Mouse (Mus musculus): Measurements from ENCODE around the gene Lrrc4. TPM values are rescaled to one million over a fixed set of nuclear protein-coding genes. Genes with fewer than 3 reads are reported as not detected.

The Lrrc4 gene
- polyA plus RNA-seq, 1 experiment from 2014 or later: 2.7 TPM

DNA sequence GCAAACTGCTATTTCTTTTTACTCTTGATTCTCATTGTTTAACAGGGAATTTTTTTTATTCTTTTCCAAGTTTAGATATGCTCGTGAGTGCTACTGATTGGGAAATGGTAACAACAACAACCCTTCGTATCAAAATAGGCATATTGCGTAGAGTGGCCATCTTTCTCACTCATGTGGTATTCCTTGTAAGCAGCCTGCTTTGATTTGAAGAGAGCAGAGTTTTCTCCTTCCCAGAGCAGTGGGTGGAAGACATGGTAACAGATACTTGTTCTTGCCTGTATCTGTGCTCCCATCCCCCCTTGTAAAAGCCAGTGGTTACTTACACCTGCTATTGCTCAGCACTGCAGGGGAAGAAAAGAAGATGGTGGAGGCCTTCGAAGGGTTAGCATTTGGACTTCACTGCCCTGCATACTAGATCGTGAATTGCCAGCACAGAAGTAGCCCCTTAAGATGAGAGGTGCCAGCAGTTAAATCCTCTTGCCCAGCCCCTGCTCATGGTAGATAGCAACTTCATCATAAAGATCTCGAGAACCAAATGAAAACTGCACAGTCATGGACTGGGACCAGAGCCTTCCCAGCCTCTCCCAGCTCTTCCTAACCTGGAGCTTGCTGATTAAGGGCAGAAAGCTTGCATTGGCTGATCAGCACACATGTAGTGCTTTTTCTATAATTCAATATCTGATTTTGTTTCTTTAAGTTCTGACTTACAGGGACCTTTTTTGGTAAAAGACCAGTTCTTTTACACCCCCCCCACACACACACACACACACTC is 77.2 kb downstream of the Lrrc4 start:
- WGBS: 94% methylated on average over 6 of the region's 6 CpGs
- H3K9ac ChIP-seq (ENCODE audit: low read length): no peak overlapping the region
- H3K27me3 ChIP-seq (ENCODE audit: control insufficient read depth, insufficient read depth, low read length): no peaks in the 10 kb centered on the region
- H3K9me3 ChIP-seq (ENCODE audit: control insufficient read depth, low read length): no peaks in the 10 kb centered on the region
- H3K4me3 ChIP-seq (ENCODE audit: low read depth, low read length): no peak overlapping the region
- H3K36me3 ChIP-seq (ENCODE audit: control insufficient read depth, insufficient read depth, low read length): no peaks in the 10 kb centered on the region
- ATAC-seq (ENCODE audit: low FRiP score) (no peak), DNase-seq (ENCODE audit: low spot score, missing footprints) (no peak)
- H3K4me2 ChIP-seq: no peak overlapping the region
- no peak overlapping the region for H3K27ac ChIP-seq (ENCODE audit: low read depth, low read length)
- H3K4me1 ChIP-seq (ENCODE audit: control insufficient read depth, insufficient read depth, low read length): peaks cover 6% of the 10 kb centered on the region

DNA sequence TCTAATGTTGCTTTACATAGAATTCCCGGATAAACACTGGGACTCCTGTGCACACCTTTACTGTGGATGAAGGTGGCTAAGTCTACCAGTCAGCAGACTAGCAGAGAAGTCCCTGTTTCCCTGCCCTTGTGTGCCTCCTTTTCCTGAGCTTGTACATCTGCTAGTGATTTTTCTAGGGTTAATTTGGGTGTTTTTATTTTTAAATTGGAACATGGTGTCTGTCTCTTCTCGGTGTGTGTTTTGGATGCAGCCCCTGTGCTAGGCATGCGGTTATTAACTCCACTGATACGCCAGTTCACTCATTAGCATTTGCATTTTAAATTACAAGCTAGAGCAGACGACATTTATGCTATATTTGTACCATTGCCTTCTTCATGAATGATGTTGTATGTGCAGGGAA is 77.9 kb downstream of the Lrrc4 start:
- Histone ChIP-seq H3K36me3 (ENCODE audit: control insufficient read depth, insufficient read depth, low read length) (no peaks in the 10 kb centered on the region), H3K4me2 (no peak overlapping the region), H3K27ac (ENCODE audit: low read depth, low read length) (no peak overlapping the region), H3K9ac (ENCODE audit: low read length) (no peak overlapping the region), H3K27me3 (ENCODE audit: control insufficient read depth, insufficient read depth, low read length) (no peaks in the 10 kb centered on the region), H3K4me1 (ENCODE audit: control insufficient read depth, insufficient read depth, low read length) (peaks cover 6% of the 10 kb centered on the region), H3K9me3 (ENCODE audit: control insufficient read depth, low read length) (no peaks in the 10 kb centered on the region), H3K4me3 (ENCODE audit: low read depth, low read length) (no peak overlapping the region)
- 87% methylated on average over 5 of the region's 5 CpGs for WGBS
- no peak for ATAC-seq (ENCODE audit: low FRiP score)
- DNase-seq (ENCODE audit: low spot score, missing footprints): no peak

- Histone ChIP-seq H3K9ac (ENCODE audit: low read length) (no peak overlapping the region), H3K36me3 (ENCODE audit: control insufficient read depth, insufficient read depth, low read length) (no peaks in the 10 kb centered on the region), H3K4me3 (ENCODE audit: low read depth, low read length) (no peak overlapping the region), H3K9me3 (ENCODE audit: control insufficient read depth, low read length) (no peaks in the 10 kb centered on the region), H3K27ac (ENCODE audit: low read depth, low read length) (no peak overlapping the region), H3K27me3 (ENCODE audit: control insufficient read depth, insufficient read depth, low read length) (no peaks in the 10 kb centered on the region), H3K4me2 (no peak overlapping the region), H3K4me1 (ENCODE audit: control insufficient read depth, insufficient read depth, low read length) (peaks cover 6% of the 10 kb centered on the region)
- WGBS: 97% methylated on average over 5 of the region's 5 CpGs
- no peak for ATAC-seq (ENCODE audit: low FRiP score)
- no peak for DNase-seq (ENCODE audit: low spot score, missing footprints)
Observed at GRCm38 (mm10) chr6:28753217-28753616, 78.3 kb downstream of the Lrrc4 start.

DNA sequence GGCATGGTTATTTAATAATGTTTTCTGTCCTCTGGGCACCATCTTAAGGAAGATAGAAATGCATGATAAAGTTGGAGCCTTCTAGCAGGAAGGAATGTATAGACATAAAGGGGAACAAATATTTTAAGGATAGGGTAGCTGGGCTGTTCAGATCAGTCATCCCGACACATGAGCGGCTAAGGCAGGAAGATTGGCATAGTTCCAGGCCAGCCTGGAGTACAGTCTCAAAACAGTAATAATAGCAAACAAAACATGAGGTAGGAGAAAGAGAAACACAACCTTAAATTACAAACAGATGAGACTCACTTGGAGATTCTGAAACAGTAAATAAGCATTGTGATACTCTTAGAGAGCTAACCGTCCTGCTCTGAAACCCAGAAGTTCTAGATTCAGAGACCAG is 80.4 kb downstream of the Lrrc4 start:
- ATAC-seq (ENCODE audit: low FRiP score) (no peak), DNase-seq (ENCODE audit: low spot score, missing footprints) (no peak)
- Histone ChIP-seq H3K9ac (ENCODE audit: low read length) (no peak overlapping the region), H3K27ac (ENCODE audit: low read depth, low read length) (no peak overlapping the region), H3K4me2 (no peak overlapping the region), H3K9me3 (ENCODE audit: control insufficient read depth, low read length) (no peaks in the 10 kb centered on the region), H3K36me3 (ENCODE audit: control insufficient read depth, insufficient read depth, low read length) (no peaks in the 10 kb centered on the region), H3K4me1 (ENCODE audit: control insufficient read depth, insufficient read depth, low read length) (peaks cover 3% of the 10 kb centered on the region), H3K4me3 (ENCODE audit: low read depth, low read length) (no peak overlapping the region), H3K27me3 (ENCODE audit: control insufficient read depth, insufficient read depth, low read length) (no peaks in the 10 kb centered on the region)
- WGBS: 92% methylated on average over 3 of the region's 3 CpGs

- Histone ChIP-seq H3K4me1 (ENCODE audit: control insufficient read depth, insufficient read depth, low read length) (no peaks in the 10 kb centered on the region; the same call in 1 of the 2 replicates), H3K36me3 (ENCODE audit: control insufficient read depth, insufficient read depth, low read length) (no peaks in the 10 kb centered on the region), H3K27me3 (ENCODE audit: control insufficient read depth, insufficient read depth, low read length) (no peaks in the 10 kb centered on the region), H3K9me3 (ENCODE audit: control insufficient read depth, low read length) (no peaks in the 10 kb centered on the region), H3K4me2 (no peak overlapping the region), H3K4me3 (ENCODE audit: low read depth, low read length) (no peak overlapping the region), H3K27ac (ENCODE audit: low read depth, low read length) (no peak overlapping the region), H3K9ac (ENCODE audit: low read length) (no peak overlapping the region)
- no peak for DNase-seq (ENCODE audit: low spot score, missing footprints)
- no peak for ATAC-seq (ENCODE audit: low FRiP score)
- WGBS: 82% methylated on average over 3 of the region's 3 CpGs
Observed at GRCm38 (mm10) chr6:28749224-28749623, 82.3 kb downstream of the Lrrc4 start.

DNA sequence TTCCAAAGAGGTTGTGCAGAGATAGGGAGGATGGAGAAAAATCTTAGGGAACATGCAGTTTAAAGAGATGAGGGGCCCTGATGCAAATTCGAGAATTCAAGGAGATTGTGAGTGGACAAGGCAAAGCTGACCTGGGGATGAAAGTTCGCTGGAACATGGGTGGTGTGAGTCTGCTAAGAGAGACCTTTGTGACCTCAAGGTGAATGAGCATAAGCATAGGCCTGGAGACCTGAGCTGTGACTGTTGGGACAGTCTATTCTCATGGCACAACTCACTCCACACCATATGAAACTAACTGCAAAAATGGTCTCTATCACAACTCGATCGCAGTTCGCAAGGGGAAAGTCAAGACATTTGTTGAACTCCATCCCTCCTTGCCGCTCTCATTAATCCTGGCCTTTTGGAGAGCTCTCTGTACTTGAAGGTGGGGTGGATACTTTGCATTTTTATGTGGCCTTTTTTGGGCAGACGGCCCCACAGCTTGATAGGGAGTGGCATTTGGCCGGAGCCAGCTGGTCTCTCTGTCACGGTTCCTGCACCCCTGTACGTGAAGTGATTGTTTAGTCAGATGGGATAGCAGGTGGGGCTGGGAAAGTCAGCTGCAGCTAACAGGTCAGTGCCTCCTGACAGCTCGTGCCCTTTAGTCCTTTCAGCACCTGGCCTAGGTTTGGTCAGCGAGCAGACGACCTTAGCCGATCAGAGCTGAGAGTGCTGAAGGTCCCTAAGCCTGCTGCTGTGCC is 83.4 kb downstream of the Lrrc4 start:
- no peaks in the 10 kb centered on the region for H3K36me3 ChIP-seq (ENCODE audit: control insufficient read depth, insufficient read depth, low read length)
- no peak overlapping the region for H3K9ac ChIP-seq (ENCODE audit: low read length)
- no peak overlapping the region for H3K4me2 ChIP-seq
- H3K9me3 ChIP-seq (ENCODE audit: control insufficient read depth, low read length): no peaks in the 10 kb centered on the region
- 64% methylated on average over 14 of the region's 14 CpGs for WGBS
- no peak for ATAC-seq (ENCODE audit: low FRiP score)
- no peak overlapping the region for H3K27ac ChIP-seq (ENCODE audit: low read depth, low read length)
- H3K27me3 ChIP-seq (ENCODE audit: control insufficient read depth, insufficient read depth, low read length): no peaks in the 10 kb centered on the region
- no peak for DNase-seq (ENCODE audit: low spot score, missing footprints)
- no peak overlapping the region for H3K4me3 ChIP-seq (ENCODE audit: low read depth, low read length)
- peaks cover 3% of the 10 kb centered on the region; the same call in 1 of the 2 replicates for H3K4me1 ChIP-seq (ENCODE audit: control insufficient read depth, insufficient read depth, low read length)

- H3K36me3 ChIP-seq (ENCODE audit: control insufficient read depth, insufficient read depth, low read length): no peaks in the 10 kb centered on the region
- H3K4me1 ChIP-seq (ENCODE audit: control insufficient read depth, insufficient read depth, low read length): peaks cover 3% of the 10 kb centered on the region; the same call in 1 of the 2 replicates
- no peak overlapping the region for H3K4me3 ChIP-seq (ENCODE audit: low read depth, low read length)
- H3K9me3 ChIP-seq (ENCODE audit: control insufficient read depth, low read length): no peaks in the 10 kb centered on the region
- no peak overlapping the region for H3K27ac ChIP-seq (ENCODE audit: low read depth, low read length)
- DNase-seq (ENCODE audit: low spot score, missing footprints) (no peak), ATAC-seq (ENCODE audit: low FRiP score) (no peak)
- no peak overlapping the region for H3K9ac ChIP-seq (ENCODE audit: low read length)
- H3K27me3 ChIP-seq (ENCODE audit: control insufficient read depth, insufficient read depth, low read length): no peaks in the 10 kb centered on the region
- H3K4me2 ChIP-seq: no peak overlapping the region
- 92% methylated on average over 5 of the region's 5 CpGs for WGBS
Observed at GRCm38 (mm10) chr6:28747025-28747424, 84.5 kb downstream of the Lrrc4 start.

DNA sequence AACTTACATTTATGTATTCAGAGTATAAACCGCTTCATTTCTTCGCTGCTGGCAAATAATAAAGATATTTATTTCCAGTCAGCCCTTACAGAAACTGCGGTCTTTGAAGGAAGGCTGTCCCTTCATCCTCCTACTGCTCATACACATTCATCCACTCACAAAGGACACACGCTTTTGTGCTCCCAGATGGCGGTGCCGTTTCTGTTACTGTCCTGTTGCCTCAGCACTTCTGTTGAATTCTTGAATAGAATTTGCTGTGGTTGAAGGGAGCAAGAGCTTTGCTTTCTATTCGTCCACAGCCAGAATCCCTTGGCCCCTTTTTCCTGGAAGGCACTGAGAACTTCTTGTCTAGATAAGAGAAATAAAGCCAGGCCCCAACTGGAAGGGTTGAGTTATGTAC is 85.7 kb downstream of the Lrrc4 start:
- H3K27ac ChIP-seq (ENCODE audit: low read depth, low read length): no peak overlapping the region
- H3K4me2 ChIP-seq: no peak overlapping the region
- 86% methylated on average over 7 of the region's 7 CpGs for WGBS
- ATAC-seq (ENCODE audit: low FRiP score) (no peak), DNase-seq (ENCODE audit: low spot score, missing footprints) (no peak)
- H3K4me1 ChIP-seq (ENCODE audit: control insufficient read depth, insufficient read depth, low read length): peaks cover 3% of the 10 kb centered on the region; the same call in 1 of the 2 replicates
- H3K9ac ChIP-seq (ENCODE audit: low read length): no peak overlapping the region
- H3K9me3 ChIP-seq (ENCODE audit: control insufficient read depth, low read length): no peaks in the 10 kb centered on the region
- no peaks in the 10 kb centered on the region for H3K36me3 ChIP-seq (ENCODE audit: control insufficient read depth, insufficient read depth, low read length)
- H3K4me3 ChIP-seq (ENCODE audit: low read depth, low read length): no peak overlapping the region
- H3K27me3 ChIP-seq (ENCODE audit: control insufficient read depth, insufficient read depth, low read length): no peaks in the 10 kb centered on the region

- Histone ChIP-seq H3K27me3 (ENCODE audit: control insufficient read depth, insufficient read depth, low read length) (no peaks in the 10 kb centered on the region), H3K9me3 (ENCODE audit: control insufficient read depth, low read length) (no peaks in the 10 kb centered on the region), H3K4me3 (ENCODE audit: low read depth, low read length) (no peak overlapping the region), H3K9ac (ENCODE audit: low read length) (no peak overlapping the region), H3K36me3 (ENCODE audit: control insufficient read depth, insufficient read depth, low read length) (no peaks in the 10 kb centered on the region), H3K27ac (ENCODE audit: low read depth, low read length) (no peak overlapping the region), H3K4me1 (ENCODE audit: control insufficient read depth, insufficient read depth, low read length) (peaks cover 3% of the 10 kb centered on the region; the same call in 1 of the 2 replicates), H3K4me2 (no peak overlapping the region)
- no peak for ATAC-seq (ENCODE audit: low FRiP score)
- WGBS: 67% methylated on average over 1 of the region's 1 CpGs
- no peak for DNase-seq (ENCODE audit: low spot score, missing footprints)
Observed at GRCm38 (mm10) chr6:28743586-28743985, 88.0 kb downstream of the Lrrc4 start.

Measured in midbrain, embryonic 11.5 days (tissue).